Mouse (Mus musculus) right cerebral cortex, postnatal 36 days (tissue): ENCODE results near the gene Nrxn2.

Source experiments
- DNase-seq, 2 experiments: peaks; one replicate each; pipeline ENCODE4 v3.0.0; 2022; ENCODE audit warnings: low spot score in 2 of 2, mixed read lengths in 1 of 2

Nrxn2 gene

DNA sequence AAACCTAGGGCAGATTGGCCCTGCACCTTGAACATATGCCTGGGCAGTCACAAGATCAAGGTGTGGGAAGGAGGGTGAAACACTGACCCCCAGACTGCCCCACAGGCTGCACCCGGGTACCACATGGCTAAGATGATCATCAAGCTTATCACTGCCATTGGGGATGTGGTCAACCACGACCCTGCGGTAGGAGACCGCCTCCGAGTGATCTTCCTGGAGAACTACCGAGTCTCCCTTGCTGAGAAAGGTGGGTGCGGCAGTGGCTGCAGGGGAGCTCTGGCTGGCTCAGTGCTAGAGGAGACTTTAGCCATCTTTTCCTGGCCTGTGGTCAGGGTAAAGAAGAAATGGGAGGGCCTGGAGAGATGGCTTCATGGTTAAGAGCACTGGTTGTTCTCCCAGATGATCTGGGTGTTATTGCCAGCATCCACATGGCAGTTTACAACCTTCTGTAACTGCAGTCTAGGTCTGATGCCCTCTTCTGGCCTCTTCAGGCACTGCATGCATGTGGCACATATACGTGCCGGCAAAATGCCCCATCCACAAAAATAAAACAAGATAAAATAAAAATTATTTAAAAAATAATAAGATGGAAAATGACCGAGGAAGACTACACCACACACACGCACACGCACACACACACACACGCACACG, 25.7 kb upstream of the Nrxn2 start:
- no peak for DNase-seq

DNA sequence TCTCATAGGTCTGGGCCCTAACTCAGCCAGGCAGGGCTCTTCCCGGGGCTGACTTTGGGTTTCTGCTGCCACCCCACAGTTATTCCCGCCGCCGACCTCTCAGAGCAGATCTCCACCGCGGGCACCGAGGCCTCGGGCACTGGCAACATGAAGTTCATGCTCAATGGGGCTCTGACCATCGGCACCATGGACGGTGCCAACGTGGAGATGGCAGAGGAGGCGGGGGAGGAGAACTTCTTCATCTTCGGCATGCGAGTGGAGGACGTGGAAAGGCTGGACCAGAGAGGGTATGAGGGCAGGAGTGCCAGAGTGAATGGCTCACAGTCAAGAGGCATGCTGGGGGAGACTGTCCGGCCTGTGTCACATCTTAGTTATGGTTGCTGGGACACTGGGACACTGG, 24.9 kb upstream of the Nrxn2 start:
- no peak for DNase-seq

DNA sequence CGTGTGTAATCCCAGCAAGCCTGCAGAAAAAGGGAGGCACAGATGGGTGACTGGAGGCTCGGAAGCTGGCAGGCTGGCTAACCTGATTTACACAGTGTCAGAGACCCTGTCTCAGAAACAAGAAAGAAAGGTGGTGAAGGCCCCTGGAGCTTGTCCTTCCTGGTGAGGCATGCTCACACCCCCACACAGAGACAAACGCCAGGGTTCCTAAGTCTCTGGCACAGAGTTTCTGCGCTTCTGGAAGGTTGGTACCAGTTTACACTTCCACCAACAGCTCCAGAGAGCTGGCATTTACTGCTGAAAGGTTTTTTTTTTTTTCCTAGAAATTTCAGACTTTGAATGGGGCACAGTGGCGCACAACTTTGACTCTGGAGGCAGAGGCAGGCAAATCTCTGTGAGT, 22.3 kb upstream of the Nrxn2 start:
- no peak for DNase-seq

DNA sequence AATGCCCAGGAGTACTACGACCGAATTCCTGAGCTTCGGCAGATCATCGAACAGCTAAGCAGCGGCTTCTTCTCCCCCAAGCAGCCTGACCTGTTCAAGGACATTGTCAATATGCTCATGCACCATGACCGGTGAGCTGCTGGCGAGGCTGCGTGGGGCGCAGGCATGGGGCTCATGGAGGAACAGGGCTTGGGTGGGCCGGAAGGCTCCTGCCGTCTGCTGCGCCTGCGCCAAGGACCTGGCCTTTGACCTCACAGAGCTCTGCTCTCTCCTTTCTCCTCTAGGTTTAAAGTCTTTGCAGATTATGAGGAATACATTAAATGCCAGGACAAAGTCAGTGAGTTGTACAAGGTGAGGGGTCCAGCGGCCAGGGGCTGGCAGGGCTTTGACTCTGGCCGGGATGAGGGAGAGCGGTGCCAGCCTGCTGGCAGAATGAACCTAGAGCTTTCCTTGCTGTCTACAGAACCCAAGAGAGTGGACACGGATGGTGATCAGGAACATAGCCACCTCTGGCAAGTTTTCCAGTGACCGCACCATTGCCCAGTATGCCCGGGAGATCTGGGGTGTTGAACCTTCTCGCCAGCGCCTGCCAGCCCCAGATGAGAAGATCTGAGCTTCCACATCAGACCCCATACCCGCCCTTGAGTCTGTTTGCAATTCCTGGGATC, 20.8 kb upstream of the Nrxn2 start:
- no peak for DNase-seq

DNA sequence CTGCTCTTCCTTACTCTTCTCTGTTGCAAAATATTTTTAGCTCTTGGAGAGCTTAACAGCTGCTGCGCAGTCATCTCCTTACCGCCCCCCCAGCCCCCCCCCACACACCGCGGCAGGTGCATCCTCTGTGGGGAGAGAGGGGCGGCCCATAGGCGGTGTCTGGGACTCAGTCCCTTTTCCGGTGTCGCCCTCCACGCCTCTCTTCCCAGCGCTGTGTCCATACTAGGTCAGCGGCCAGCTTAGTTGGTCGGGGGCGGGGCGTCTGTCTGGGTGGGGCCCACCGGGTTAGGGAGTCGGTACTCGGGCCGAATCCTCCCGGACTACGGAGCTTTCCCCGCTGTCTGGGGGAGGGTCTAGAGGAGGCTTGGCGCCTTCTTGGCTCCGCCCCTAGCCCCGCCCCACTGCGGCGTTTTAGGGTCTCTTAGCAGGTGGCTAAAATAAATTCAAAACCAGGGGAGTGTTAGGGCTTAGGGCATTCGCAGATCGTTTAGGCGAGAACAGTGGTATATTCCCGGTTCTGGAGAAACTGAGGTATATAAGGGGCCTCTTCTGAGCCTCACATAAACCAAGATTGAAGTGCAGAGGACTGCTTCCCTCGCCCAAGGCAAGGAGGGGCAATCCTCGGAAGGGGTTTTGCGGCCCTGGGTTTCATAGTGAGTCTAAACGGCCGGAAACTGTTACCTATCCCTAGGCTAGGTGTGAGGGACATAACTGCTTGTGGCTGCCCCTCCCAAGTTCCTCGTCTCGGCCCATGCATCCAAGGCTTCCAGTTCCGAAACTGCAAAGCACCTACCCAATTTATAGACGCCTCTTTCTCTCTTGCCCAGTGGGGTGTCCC, 19.9 kb upstream of the Nrxn2 start:
- DNase-seq = no peak

DNA sequence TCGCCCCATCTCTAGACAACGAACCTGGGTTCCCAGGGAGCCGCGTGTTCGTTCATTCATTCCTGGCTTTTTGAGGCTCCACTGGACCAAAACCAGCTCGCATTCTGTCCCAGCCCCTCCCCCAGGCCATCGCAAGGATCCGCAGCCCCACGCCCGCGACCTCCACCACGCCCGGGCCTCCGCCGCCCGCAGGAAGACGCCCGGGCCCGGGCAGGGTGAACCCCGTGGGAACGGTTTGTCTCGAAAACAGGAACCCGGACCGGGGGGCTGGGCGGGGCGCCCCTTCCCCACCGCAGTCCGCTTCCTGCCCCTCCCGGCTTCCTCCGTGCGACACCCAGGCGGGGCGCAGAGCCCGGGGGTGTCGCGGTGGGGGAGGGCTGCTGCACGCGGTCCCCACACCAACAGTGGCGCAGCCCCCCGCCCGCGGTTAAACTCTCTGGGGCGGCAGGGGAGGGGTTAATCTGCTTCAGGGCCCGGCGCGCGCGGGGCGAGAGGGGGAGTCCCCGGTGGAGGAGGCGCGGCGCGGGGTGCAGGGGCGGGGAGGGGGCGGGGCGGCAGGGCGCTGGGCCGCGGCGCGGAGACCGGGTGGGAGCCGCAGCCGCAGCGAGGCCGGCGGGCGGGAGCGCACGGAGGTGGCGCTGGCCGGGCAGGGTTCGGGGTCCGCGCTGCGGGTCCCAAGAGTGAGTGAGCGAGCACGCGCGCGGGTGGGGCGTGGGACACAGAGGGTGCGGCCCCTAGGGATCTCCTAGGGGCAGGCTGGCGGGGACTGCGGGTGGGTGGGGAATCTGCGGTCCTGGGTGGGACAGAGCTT, 19.0 kb upstream of the Nrxn2 start, which contains the start of gene Rasgrp2:
Gene Rasgrp2, plus strand, starts transcription at position 56 of the 811 bp plus-strand sequence.
- no peak for DNase-seq

DNA sequence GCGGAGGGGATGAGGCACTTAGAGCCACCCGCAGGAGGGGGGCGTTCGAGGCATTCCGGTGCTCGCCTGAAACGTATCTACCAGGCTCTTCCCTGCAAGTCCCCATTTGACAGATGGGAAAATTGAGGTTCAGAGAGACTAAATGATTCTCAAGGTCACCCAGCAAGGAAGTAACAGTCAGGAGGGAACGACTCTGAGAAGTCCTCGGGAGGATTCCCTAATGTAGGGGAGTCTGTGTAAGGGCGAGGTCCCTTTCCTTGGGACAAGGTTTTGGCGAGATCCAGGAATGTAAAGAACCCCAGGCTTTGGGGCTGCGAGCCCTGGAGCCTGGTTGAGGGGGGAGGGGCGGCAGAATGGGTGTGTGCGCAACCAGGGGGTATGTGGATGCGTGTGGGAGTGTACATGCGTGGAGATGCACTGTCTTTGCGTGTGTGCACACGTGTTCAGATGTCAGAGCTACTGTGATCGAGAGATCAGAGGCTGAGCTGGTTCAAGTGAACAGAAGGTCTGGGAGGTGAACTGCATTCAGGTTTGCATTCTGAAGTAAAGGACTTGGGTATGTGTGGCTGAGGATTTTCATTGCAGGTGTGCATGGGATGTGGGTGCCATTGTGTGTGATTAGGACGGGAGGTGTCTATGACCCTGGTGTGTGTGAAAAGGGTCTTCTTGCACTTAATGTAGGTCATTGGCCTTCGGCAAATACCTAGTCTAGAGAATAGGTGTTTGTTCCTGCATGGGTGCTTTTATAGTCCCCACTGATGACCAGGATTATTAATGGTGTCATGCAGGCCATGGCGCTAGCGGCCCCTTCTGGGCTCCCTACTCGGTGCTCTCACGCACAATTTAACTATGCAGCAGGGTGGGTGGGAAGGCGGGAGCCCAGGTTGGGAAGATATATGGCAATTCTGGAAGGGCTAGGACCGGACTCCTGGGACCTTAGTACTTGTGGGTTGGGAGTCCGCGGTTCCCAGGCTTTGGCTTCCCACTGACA, 18.1 kb upstream of the Nrxn2 start:
- DNase-seq = no peak

DNA sequence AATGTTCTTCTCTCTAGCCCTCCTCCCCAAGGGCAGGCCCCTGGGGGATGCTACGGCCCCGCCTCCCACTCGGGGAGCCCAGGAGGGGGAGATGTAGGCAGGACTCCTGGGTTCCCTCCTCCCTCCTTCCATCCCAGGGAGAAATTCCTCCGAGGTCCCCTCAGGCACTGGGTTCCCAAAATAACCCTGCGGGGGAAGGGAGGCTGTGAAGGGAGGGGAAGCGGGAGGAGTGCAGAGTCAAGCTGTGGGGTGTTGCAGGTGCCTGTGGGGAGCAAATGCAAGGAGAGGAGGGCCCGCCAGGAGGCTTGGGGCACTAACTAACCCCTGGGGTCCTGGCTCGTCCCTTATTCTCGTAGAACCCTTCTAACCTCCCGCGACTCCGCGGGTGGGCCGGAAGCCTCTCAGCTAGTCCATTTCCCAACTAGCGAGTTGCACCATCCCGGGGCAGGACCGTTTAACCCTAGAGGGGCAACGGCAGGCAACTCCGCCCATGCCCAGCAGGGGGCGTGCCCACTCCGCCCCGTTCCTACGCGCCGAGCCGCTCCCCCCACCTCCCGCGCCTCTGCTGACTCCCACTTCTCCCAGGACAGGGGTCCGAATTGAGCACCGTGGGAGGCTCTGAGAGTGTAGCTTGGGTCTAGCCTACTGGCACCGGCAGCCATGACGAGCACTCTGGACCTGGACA, 17.3 kb upstream of the Nrxn2 start:
- DNase-seq = no peak

DNA sequence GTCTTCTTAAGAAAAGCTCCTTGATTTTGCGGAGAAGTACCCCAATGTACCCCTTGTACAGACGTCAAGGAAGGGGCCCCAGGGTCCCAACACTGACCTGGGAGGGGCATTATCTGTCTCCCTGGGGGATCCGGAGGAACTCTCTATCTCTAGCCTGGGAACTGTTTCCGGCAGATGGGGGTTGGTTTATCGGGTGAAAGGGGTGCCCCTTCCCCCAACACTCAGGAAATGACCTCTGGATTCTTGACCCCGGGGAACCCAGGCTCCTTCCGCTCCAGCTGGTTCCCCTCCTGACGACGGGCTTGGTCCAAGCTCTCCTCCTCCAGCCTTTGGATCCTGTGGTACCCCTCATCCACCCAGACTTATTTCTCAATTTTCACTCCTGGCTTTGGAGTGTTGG, 16.6 kb upstream of the Nrxn2 start:
- no peak for DNase-seq

DNA sequence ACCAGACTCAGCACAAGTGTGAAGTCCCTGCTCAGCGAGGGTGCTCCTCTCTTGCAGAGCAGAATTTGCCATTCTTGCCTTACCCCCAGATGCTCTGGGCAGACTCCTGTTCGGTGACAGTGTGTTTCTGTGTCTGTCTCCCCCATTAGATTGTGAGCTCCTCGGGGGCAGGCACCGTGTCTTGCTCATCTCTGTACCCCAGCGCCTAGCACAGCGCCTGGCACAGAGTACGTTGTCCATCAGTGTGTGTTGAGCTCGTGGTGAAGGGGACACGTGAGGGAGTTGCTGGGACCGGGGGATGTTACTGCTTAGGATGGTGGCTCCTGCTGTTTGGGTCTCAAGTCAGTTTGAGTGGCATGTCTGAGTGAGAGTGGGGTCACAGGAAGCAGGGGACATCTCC, 14.7 kb upstream of the Nrxn2 start:
- no peak for DNase-seq

DNA sequence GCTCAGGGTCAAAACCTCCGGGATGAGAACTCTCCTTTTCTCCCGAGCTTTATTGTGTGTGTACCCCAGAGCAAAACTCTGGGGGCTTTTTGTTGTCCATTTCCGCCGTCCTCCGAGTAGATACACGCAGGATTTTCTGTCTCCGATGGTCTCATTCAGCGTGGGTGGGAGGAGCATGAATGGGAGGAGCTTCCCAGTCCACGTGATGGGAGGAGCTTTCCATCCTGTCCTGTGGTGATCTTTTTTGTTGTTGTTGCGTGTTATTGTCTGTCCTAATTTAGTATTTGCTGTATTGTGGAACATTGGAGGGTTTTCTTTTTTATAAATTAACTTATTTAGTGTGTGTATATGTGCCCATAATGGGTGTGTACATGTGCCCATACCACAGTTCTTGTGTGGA, 13.1 kb upstream of the Nrxn2 start:
- DNase-seq = no peak

DNA sequence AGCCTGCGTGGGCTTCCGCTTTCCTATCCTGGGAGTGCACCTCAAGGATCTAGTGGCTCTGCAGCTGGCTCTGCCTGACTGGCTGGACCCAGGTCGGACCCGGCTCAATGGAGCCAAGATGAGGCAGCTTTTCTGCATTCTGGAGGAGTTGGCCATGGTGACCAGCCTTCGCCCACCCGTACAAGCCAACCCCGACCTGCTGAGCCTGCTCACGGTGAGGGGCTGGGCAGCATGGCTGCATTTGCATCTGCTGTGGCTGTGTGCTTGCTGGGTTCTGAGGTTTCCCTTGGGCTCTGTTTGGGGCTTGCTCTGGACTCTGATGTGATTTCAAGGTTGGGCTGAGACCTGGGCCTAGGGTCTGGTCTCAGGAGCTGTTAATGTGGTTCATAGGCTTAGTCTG, 11.4 kb upstream of the Nrxn2 start:
- no peak for DNase-seq

DNA sequence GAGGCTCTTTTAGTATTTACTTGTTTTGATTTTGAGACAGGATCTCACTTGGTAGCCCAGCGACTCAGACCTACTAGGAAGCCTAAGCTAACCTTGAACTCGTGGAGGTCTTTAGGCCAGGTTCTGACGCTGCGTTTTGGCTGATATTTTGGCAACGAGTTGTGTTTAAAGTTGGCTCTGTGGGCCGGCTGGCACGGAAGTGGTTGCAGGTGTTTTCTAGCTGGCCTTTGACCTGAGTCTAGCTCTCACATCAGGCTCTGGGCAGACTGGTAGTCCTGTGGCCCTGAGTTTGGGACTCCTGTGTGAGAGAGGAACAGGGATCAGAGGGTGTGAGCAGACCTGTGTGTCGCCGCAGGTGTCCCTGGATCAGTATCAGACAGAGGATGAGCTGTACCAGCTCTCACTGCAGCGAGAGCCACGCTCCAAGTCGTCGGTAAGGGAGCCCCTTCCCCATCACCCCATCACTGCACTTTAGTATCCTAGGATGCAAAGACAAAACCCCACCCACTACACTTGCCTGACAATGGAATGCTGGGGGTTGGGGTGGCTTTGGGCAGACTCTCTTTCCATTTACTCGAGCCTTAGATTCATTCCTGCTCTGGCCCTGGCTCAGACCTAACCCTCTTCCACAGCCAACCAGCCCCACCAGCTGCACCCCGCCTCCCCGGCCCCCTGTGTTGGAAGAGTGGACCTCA, 10.6 kb upstream of the Nrxn2 start:
- DNase-seq = no peak

DNA sequence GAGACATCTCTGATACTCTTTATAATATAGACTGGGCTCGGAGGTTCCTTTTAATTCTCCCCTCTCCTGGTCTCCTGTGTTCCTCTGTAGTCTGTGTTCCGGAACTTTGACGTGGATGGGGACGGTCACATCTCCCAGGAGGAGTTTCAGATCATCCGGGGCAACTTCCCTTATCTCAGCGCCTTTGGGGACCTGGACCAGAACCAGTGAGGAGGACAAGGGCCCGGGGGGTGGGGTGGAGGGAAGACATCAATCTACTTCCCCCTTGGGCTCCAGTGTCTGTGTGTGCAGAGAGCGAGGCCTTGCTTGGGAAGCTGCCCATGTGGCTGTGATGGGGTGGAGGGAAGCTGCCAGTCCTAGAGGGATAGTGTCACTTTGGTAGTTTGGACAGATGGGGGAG, 9.8 kb upstream of the Nrxn2 start:
- no peak for DNase-seq

DNA sequence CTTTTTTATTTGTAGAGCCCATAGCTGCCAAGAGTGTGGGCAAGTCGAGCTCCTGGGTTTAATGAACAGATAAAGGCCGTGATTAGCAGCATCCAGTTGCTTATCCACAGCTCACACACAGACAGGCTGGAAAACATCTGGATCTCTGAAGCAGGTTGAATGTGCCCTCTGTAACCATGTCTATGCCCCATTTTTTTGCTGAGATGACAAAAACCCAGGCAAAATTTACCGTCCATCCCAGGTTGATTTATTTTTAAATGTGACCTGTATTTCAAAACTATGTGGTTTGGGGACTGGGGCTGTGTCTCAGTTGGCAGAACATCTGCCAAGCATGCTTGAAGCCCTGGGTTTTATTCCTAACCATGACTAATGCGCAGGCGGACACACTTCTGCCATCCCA, 9.4 kb upstream of the Nrxn2 start:
- DNase-seq = no peak

DNA sequence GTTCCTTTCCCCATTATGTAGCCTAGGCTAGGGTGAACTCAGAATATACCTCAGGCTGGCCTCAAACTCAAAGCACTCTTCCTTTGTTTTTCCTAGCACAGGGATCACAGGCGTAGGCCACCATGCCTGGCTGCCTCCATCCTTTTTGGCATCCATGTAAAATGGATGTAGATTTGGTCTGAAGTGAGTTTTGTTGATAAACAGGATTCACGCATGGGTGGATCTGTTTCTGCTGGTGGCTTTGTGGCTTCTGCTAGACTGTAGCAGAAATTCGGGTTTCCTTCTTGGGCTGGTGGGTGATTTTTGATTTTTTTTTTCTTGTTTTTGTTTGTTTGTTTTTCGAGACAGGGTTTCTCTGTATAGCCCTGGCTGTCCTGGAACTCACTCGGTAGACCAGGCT, 8.6 kb upstream of the Nrxn2 start:
- DNase-seq = no peak

DNA sequence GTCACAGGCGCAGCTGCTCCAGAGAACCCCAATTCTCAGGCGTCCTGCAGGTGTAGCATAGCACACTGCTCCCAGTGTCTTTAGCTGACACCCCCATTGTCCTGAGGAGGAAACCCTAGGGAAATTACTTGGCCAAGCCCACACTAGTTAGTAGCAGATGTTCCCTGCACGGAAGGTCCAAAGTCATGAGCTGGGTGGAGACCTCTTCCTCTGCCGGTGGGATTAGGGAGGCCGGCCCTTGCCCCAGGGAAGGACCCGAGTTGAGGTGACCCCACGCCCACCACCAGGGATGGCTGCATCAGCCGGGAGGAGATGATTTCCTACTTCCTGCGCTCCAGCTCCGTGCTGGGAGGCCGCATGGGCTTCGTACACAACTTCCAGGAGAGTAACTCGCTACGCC, 5.7 kb upstream of the Nrxn2 start:
- no peak for DNase-seq

DNA sequence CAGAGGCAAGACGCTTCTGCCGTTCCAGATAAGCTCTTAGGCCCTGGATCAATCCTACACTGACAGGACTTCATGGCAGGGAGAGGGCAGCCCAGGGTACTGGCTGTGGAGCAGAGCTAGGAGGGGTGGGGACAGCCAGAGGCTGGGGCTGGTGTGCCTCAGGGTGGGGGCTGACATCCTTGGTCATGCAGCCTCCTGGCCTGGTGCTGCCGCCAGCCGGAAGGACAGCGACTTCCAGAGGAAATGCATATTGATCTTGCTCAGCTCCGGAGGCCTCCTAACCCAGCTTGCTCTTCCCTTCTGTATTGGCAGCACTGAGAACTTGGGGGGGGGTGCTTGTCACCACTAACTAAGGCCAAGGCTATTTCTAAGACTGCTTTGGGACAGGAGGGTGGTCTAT, 3.1 kb upstream of the Nrxn2 start:
- no peak for DNase-seq

DNA sequence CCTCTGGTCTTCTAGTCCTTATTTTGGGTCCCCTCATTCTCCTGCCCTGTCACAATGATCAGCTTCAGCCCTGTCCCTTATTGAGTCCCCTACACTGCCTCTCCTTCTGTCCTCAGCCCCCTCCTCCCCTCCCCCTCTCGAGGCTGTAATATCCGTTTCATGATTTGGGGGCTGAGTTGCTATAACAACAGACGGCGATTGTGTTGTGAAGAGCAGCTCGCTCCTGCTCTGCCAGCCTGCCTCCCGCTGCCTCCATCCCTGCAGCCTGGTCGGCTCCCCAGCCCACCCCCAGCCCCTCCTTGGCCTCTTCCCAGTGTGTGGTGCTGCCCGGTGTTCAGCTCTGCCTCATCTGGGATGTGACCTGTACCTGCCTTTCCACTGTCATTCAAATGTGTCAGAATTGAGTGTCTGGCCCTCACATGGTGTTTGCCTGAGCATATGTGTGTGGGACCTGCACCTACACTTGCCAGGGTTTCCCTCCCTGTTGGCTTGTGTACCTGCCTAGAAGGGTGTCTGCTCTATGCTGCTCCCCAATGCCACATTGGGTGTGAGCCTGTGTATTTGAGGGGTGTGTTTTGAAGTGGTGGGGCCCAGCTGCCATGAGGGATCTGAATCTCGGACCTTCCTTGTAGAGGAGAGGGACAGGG, 2.3 kb upstream of the Nrxn2 start:
- DNase-seq = no peak
